Mouse (Mus musculus) frontal cortex, adult 2 months (tissue): ENCODE results near the gene Rhoj. TPM values are rescaled to one million over a fixed set of nuclear protein-coding genes. Genes with fewer than 3 reads are reported as not detected.
"Not testable (repeated sequence)": the region's sequence is repeated elsewhere in the genome, so short reads cannot be mapped to it uniquely, and the experiment has no call there.

Experiments used
- DNase-seq, 2 experiments: peaks; one replicate each; pipeline ENCODE4 v3.0.0; 2022; ENCODE audit warnings: low spot score in 1 of 2; ENCODE audit errors: extremely low spot score in 1 of 2
- polyA plus RNA-seq: library from polyadenylated mRNA; depleted of rRNA; stranded (reverse); fragments of >200 nt; gene quantifications from 2 replicates; pipeline ENCODE4 v1.2.3, GENCODE M21; 2012

Rhoj gene
- polyA plus RNA-seq, 1 experiment, result 5.6 TPM

DNA sequence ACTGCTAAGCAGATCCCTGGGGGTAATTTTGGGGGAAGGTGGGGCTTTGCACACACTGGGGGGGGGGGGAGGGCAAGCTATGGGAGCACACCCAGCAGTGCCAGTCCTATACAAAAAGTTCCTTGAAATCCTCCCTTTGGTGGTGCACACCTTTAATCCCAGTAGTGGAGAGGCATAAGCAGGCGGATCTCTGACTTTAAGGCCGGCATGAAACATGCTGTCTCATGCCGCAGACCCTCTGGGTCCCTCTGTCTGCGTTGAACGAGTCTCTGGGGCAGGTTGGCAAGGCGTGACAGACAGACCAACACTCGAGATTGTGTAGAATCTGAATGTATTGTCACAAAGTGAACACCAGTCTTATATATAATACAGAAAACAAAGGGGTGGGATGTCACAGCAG, 40.4 kb downstream of the Rhoj start:
- DNase-seq, result no peak

DNA sequence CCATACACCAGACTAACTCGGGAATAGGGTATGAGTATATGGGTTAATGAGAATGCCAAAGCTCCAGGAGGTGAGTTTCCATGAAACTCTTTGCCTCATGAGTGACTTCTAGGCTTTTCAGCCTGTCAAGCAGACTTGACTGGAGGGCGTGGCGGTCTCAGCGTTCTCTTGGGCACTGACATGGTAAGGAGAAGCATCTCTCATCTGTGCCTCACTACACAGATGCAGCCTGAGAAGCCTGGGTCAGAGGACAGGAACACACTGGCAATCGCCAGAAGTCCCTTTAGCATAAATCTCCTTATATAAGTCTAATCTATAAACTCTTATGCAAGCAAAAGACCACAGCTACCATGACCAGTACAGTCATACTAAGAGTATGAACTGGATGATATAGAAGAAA, 41.4 kb downstream of the Rhoj start:
- not testable (repeated sequence) for DNase-seq

DNA sequence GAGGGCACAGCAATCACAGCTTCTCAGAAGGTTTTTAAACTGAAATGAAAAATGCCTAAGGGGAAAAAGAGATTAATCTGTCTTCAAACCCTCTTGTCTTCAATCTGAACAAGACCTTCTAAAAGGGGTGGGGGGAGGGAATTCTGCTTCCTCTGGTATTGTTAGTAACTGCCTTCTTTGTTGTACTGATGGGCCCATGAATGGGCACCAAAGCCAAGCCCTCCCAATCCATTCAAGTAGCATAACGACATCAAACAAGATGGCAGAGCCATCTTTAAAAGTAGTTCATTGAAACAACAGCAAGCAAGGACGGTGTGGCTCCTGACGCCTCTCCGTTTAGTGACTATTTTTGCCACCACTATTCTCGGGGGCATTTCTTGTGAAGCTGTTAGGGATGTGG, 42.6 kb downstream of the Rhoj start:
- no peak for DNase-seq

- DNase-seq, result no peak
Measured at GRCm38 (mm10) chr12:75351846-75352245, 43.7 kb downstream of the Rhoj start.

- DNase-seq, result no peak
Measured at GRCm38 (mm10) chr12:75352410-75352809, 44.3 kb downstream of the Rhoj start.

DNA sequence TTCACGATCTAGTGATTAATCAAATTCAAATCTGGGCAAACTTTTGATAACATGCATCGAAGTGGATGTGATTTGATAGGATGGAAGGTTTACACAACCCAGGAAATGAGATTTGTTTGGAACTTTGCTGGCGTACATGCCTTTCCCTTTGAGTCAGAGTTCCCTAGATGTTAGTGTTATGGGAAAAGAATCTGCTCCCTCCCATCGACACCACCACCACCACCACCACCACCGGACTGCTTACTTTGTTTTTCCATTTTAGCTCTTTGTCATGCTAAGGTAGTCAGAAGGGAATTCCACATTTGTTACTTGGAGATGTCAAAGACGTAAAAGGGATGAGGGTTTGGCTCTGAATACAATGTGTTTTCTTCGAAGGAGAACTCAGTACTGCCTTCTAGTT, 46.2 kb downstream of the Rhoj start:
- DNase-seq, result no peak

GRCm38 (mm10) chr12:75357781-75358180, 49.7 kb downstream of the Rhoj start:
- DNase-seq, result no peak

- DNase-seq, result peak in 1 of 2 experiments; percentile 23
Measured at GRCm38 (mm10) chr12:75358714-75359113, 50.6 kb downstream of the Rhoj start.

DNA sequence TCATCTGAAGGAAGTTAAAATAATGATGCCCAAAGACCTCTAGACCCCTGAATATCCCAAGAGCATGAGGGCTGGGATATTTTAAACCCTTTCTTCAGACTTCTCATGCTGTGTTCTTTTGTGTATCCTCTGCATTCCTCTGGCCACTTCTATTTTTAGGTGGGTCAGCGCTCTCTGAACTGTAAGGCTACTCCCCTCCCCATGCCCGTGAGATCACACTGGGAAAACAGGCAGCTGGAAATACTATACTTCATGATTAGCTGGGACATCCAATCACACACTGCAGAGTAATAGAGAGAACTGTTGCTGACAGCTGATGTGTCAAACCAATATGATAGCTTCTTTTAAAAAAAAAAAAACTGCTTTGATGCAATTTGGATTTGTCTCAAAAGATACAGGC, 51.4 kb downstream of the Rhoj start:
- no peak for DNase-seq

GRCm38 (mm10) chr12:75359921-75360482, 51.9 kb downstream of the Rhoj start:
- peak in 1 of 2 experiments; percentile 9 for DNase-seq

- DNase-seq, result no peak
Measured at GRCm38 (mm10) chr12:75362456-75362855, 54.3 kb downstream of the Rhoj start.

DNA sequence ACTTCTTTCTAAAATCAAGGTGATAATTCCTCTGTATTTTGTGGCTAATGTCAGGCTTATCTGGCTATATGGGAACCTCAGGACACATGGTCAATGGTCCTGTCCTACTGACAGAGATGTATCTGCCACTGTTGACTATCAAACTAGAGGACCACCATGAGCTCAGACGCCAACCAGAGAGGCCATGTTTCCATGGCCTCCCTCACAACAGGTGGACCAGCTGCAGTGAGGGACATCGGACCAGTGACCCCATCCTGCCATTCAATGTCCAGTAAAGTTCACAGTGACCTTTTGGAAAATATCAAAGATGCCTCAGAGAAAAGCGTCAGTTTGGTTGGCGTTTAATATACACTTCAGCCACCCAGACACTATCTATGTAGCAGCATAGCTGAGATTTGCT, 56.3 kb downstream of the Rhoj start:
- no peak for DNase-seq

DNA sequence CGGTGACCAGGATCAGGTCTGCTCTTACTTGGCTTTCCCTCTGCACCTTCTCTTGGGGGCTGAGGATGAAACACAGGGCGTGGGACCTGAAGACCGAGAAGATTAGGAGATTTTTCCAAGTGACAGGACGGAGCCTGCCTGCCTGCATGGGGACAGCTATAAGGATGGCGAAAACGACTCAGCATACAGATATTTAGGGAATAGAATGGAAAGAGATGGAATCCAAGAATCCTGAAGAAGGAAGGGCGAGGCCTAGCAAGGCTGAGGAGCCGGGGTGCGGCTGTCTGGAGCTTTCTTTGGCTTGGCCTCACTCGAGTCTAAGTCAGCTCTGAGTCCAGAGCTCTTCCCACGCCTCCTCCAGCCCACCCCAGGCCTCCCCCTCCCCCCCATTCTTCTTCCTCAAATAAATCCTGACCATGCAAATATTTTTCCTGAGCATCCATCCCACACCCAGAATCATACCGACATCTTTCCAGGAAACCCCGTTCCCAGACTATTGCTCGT, 57.6 kb downstream of the Rhoj start:
- DNase-seq, result no peak

GRCm38 (mm10) chr12:75367371-75367770, 59.2 kb downstream of the Rhoj start:
- no peak for DNase-seq

- no peak for DNase-seq
Measured at GRCm38 (mm10) chr12:75368527-75368926, 60.4 kb downstream of the Rhoj start.

GRCm38 (mm10) chr12:75369418-75369851, 61.3 kb downstream of the Rhoj start:
- no peak for DNase-seq

GRCm38 (mm10) chr12:75374437-75374836, 66.3 kb downstream of the Rhoj start:
- peak in 1 of 2 experiments; percentile 33 for DNase-seq

- no peak for DNase-seq
Measured at GRCm38 (mm10) chr12:75375060-75375459, 66.9 kb downstream of the Rhoj start.

GRCm38 (mm10) chr12:75376126-75376525, 68.0 kb downstream of the Rhoj start:
- DNase-seq, result no peak

DNA sequence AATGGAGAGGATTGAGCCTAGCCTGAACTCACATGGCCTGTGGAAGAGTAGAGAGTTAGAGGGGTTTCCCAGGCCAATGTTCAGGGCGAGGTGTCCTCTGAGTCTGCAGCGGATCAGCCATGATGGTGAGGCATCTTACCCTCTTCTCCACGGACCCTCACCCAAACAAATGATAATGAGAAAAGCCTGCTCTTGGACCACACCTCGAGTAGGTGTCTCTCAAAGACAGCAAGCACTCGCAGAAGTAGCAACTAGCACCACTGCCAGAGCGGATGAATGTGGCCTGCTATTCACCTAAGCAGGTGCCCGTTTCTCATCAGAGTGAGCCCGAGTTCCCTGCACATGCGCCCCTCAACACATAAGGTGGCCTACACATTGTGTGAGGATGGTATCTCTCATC, 78.6 kb downstream of the Rhoj start:
- DNase-seq, result no peak

- DNase-seq, result no peak
Measured at GRCm38 (mm10) chr12:75387156-75387555, 79.0 kb downstream of the Rhoj start.

DNA sequence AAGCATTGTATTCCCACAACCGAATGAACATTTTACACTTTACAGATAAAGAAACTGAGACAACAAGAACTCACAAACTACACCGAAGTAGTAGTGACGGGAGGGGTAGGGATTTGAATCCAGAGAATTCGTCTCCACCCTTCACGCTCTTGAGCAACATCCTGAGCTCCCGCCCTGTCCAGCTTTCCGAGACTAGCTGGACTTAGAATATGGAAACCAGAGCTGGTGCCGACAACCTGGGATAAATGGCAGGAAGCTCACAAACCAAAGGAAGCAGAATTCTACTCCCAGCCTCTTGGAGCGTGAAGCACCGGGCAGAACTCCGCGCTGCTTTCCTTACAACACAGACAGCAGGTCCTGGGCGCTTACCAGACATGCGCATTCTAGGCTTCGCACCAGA, 79.7 kb downstream of the Rhoj start:
- no peak for DNase-seq

DNA sequence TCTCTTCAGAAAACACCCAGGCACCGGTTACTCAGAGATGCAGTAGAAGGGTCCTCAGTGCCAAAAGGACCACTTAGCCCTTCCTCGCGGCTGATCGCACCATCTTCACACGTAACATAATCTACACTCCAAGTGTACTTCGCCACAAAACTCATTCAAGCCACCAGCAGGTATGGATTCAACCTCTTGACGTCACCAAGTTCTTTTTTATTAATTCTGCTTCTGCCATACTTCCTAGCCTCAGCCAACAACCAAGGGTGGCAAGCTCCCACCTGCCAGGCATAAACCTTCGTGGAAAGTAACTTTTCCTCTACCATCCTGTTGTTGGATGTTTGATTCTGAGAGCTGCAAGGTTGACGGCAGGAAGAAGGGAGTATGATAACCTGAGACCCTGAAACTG, 80.4 kb downstream of the Rhoj start:
- DNase-seq, result no peak
